Mouse (Mus musculus) brain, embryonic 14.5 days (tissue): ENCODE measurements at regions not wholly inside any gene's neighbourhood (a gene's known extent, or its start where the extent isn't known, plus 50 kb on each side); places are given as distances from the start of the nearest gene placed in this dataset.

Experiments
- CTCF ChIP-seq: fragments of 200-500 bp; IDR thresholded peaks from 2 replicates; pipeline ENCODE4 v1.5.1; 2012; ENCODE audit warnings: inconsistent platforms, mild to moderate bottlenecking, moderate library complexity, borderline replicate concordance; ENCODE audit not compliant: insufficient read depth, insufficient read length; ENCODE audit errors: extremely low read depth
- POLR2A ChIP-seq: fragments of 200-500 bp; IDR thresholded peaks from 2 replicates; pipeline ENCODE4 v1.6.1; 2012; ENCODE audit warnings: mild to moderate bottlenecking, inconsistent platforms, borderline replicate concordance; ENCODE audit not compliant: poor library complexity, insufficient read depth, insufficient read length, severe bottlenecking; ENCODE audit errors: extremely low read depth

GRCm38 (mm10) chr5:73946164-73946563 lies 122.1 kb downstream of the Usp46 start:
- TF ChIP-seq CTCF: no peak
- TF ChIP-seq POLR2A: no peak
